Mouse (Mus musculus) lung, embryonic 14.5 days (tissue): ENCODE data around the gene F2rl2. TPM values are rescaled to one million over a fixed set of nuclear protein-coding genes. Genes with fewer than 3 reads are reported as not detected.

Experiments used
- ATAC-seq: fragments of 200-750 bp; cut with Nextera tagmentation; 2 replicates; pipeline ENCODE4 v1.8.0; 2017; ENCODE audit warnings: mild to moderate bottlenecking, moderate TSS enrichment, moderate library complexity; ENCODE audit not compliant: insufficient read depth
- DNase-seq: peaks from one replicate; pipeline ENCODE4 v3.0.0-alpha.2; 2015
- H3K27ac ChIP-seq: fragments of 300-500 bp; sonication (generic); 2 replicates; pipeline ENCODE4 v1.5.1; 2014; ENCODE audit warnings: low read depth, mild to moderate bottlenecking, moderate library complexity
- H3K27me3 ChIP-seq: fragments of 300-500 bp; sonication (generic); 2 replicates; pipeline ENCODE4 v1.6.1; 2014; ENCODE audit warnings: low read length, control low read depth; ENCODE audit not compliant: insufficient read depth
- H3K36me3 ChIP-seq: fragments of 300-500 bp; sonication (generic); 2 replicates; pipeline ENCODE4 v1.6.1; 2014; ENCODE audit warnings: control low read depth; ENCODE audit not compliant: insufficient read depth
- H3K4me1 ChIP-seq: fragments of 300-500 bp; sonication (generic); 2 replicates; pipeline ENCODE4 v1.6.1; 2014; ENCODE audit warnings: antibody characterized with exemption, control low read depth; ENCODE audit not compliant: insufficient read depth
- H3K4me2 ChIP-seq: fragments of 300-500 bp; sonication (generic); 2 replicates; pipeline ENCODE4 v1.6.1; 2014; ENCODE audit warnings: mild to moderate bottlenecking
- H3K4me3 ChIP-seq: fragments of 300-500 bp; sonication (generic); 2 replicates; pipeline ENCODE4 v1.5.1; 2014; ENCODE audit warnings: low read depth, low read length
- H3K9ac ChIP-seq: fragments of 300-500 bp; sonication (generic); 2 replicates; pipeline ENCODE4 v1.6.1; 2014
- H3K9me3 ChIP-seq: fragments of 300-500 bp; sonication (generic); 2 replicates; pipeline ENCODE4 v1.6.1; 2016; ENCODE audit warnings: low read depth, low read length, control low read depth
- CTCF ChIP-seq: IDR thresholded peaks from 2 replicates; pipeline ENCODE4 v1.5.1; 2016; ENCODE audit warnings: antibody characterized with exemption, low read depth
- WGBS: fragments of 180-500 bp; shearing (Covaris S2); extraction: QIAGEN DNeasy Blood & Tissue Kit; methylation state at CpG from one replicate; pipeline ENCODE4 v1.1.7; 2014; 5-methylcytosine and 5-hydroxymethylcytosine counted together
- polyA plus RNA-seq: library from polyadenylated mRNA; unstranded; fragments of >200 nt; fragmentation: Nextera tagmentation; extraction: Ambion mirVana; gene quantifications from 2 replicates; pipeline ENCODE4 v1.2.1, GENCODE M21; 2014

F2rl2 gene
- polyA plus RNA-seq, 1 experiment from 2014 or later = 1.3 TPM

DNA sequence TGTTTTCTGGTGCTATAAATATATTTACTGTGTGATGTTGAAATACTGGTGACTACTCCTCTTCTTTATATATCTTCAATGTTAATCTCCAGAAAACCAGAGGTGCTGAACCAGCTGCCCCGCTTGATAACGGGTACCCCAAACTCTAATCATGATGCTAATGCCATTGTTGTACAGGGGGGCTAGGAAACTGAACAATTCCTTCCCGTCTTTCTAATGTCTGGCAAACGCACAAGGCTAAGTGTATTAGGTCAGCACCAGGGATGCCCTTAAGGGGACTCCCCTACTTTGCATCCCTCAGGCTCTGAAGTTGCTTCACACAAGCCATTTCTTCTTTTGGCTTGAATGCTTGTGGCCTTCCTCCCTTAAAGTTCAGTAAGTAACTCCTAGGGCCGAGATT is 17.6 kb upstream of the F2rl2 start:
- Histone ChIP-seq H3K4me2 (no peak overlapping the region), H3K27ac (no peak overlapping the region), H3K4me1 (no peaks in the 10 kb centered on the region), H3K9me3 (no peaks in the 10 kb centered on the region), H3K4me3 (no peak overlapping the region), H3K27me3 (no peaks in the 10 kb centered on the region), H3K9ac (no peak overlapping the region), H3K36me3 (no peaks in the 10 kb centered on the region)
- no peak for ATAC-seq
- TF ChIP-seq CTCF = no peak
- 84% methylated on average over 5 of the region's 5 CpGs for WGBS
- no peak for DNase-seq

DNA sequence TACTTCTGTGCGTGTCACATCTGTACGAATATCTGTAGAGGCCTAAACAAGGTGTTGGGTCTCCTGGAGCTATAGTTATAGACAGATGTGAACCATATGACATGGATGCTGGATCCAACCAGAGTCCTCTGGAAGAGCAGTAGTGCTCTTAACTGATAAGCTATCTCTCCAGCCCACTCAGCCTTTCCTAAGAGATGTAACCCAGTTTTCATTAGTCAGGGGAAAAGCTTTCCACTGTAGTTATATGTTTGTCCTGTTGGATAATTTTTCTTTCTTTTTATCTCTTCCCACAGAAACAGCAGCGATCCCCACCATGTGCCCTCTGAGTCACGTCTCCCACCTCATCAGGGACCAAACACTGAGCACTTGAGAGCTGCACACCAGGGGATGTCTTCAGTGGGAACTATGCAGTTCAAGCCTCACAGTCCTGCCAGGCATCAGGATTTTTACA is 17.1 kb upstream of the F2rl2 start:
- Histone ChIP-seq H3K4me1 (no peaks in the 10 kb centered on the region), H3K36me3 (no peaks in the 10 kb centered on the region), H3K4me3 (no peak overlapping the region), H3K9ac (no peak overlapping the region), H3K9me3 (no peaks in the 10 kb centered on the region), H3K27ac (no peak overlapping the region), H3K27me3 (no peaks in the 10 kb centered on the region), H3K4me2 (no peak overlapping the region)
- 65% methylated on average over 4 of the region's 4 CpGs for WGBS
- ATAC-seq (peak; percentile 63), DNase-seq (no peak)
- no peak for TF ChIP-seq CTCF

DNA sequence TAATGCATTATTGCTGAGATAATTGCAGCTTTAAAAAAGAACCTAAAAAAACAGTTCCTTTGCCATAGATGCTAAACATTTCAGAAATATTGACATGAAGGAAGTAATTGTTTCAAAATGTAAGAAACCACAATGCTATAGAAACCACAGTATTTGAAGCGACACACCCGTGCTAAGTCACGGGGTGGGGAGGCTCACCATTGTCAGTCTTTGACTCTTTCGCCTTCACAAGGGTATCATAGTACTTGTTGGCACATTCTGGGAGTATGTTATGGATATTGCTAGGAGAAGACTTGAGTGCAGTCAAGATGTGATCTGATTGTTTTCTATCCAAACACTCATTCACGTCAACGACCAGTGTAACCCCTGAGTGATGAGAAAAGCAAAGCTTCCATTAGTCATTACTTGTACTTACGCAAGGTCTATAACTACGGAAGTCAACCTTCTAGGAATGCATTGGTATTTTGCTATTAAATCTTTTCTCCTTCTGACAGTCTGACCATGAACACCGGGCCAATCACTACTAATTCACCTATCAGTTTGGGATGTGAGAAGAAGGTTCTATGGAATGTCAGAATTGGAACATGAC is 11.9 kb upstream of the F2rl2 start:
- no peaks in the 10 kb centered on the region for H3K9me3 ChIP-seq
- no peak for DNase-seq
- no peak overlapping the region for H3K4me3 ChIP-seq
- H3K4me2 ChIP-seq = no peak overlapping the region
- no peak for TF ChIP-seq CTCF
- no peak overlapping the region for H3K27ac ChIP-seq
- ATAC-seq = no peak
- H3K36me3 ChIP-seq = no peaks in the 10 kb centered on the region
- H3K4me1 ChIP-seq = no peaks in the 10 kb centered on the region
- no peak overlapping the region for H3K9ac ChIP-seq
- no peaks in the 10 kb centered on the region for H3K27me3 ChIP-seq
- WGBS = 85% methylated on average over 9 of the region's 9 CpGs

DNA sequence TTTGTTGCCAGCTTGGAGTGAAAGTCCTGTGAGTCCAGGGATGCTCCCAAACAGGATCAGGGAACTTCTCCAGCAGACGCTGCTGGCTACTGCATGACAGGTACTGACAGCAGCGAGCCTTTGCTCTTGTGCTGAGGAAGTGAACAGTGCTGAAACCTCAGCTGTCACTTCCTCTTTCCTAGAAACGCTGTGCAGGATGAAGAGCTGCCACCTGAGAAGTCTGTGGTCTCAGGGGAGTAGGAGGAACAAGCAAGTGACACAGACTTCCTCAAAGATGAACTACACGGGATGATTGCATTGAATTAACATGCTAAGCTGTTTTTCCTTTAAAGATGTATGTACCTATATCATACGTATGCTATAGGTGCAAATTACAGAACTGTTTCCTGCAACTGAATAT is 10.9 kb upstream of the F2rl2 start:
- Histone ChIP-seq H3K36me3 (no peaks in the 10 kb centered on the region), H3K9ac (no peak overlapping the region), H3K27me3 (no peaks in the 10 kb centered on the region), H3K4me3 (no peak overlapping the region), H3K4me1 (no peaks in the 10 kb centered on the region), H3K4me2 (no peak overlapping the region), H3K9me3 (no peaks in the 10 kb centered on the region), H3K27ac (no peak overlapping the region)
- no peak for DNase-seq
- no peak for ATAC-seq
- WGBS = 60% methylated on average over 5 of the region's 5 CpGs
- no peak for TF ChIP-seq CTCF

DNA sequence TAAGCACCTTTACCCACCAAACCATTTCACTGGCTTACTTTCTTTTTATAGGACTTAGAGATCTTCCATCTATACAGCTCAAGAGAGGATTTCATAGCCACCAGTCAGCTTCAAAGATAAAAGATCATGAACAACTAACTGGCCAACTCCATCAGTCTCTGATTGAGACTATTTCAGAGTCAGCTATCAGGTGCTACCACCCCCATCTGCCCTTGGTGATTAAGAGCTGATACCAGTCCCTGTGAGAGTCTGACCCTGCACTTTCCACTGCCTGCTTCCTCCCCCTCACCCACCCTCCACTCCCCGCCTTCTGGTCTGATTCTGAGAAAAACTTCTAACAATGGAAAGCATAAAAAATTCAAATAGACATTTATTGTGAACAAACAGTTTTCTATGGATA is 8.1 kb upstream of the F2rl2 start:
- no peaks in the 10 kb centered on the region for H3K9me3 ChIP-seq
- no peak for ATAC-seq
- no peak for DNase-seq
- H3K9ac ChIP-seq = no peak overlapping the region
- H3K4me3 ChIP-seq = no peak overlapping the region
- no peak overlapping the region for H3K4me2 ChIP-seq
- no peak for TF ChIP-seq CTCF
- 88% methylated on average over 1 of the region's 1 CpGs for WGBS
- H3K36me3 ChIP-seq = no peaks in the 10 kb centered on the region
- no peaks in the 10 kb centered on the region for H3K27me3 ChIP-seq
- H3K27ac ChIP-seq = no peak overlapping the region
- no peaks in the 10 kb centered on the region for H3K4me1 ChIP-seq

DNA sequence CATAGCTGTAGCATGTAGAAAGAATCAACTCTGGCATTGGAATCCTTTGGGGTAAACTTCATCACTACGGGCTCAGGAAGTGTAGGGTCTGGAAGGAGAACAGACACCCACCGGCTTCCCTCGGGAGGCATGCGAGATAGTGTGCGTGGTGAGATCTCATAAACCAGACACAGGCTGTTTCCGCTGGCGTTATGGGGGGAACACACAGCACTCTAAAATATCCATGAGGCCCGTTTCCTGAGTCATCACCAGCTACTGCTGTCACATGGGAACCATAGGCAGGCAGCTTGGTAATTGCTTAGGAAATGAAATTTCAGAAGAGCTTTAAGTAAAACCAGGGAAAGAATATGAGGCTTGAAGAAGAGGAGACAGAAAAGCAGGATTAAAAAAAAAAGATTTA is 4.5 kb upstream of the F2rl2 start:
- Histone ChIP-seq H3K9me3 (no peaks in the 10 kb centered on the region), H3K36me3 (no peaks in the 10 kb centered on the region), H3K27me3 (no peaks in the 10 kb centered on the region), H3K9ac (no peak overlapping the region), H3K4me1 (no peaks in the 10 kb centered on the region), H3K4me3 (no peak overlapping the region), H3K4me2 (no peak overlapping the region), H3K27ac (no peak overlapping the region)
- WGBS = 78% methylated on average over 8 of the region's 8 CpGs
- TF ChIP-seq CTCF = no peak
- ATAC-seq (no peak), DNase-seq (no peak)

DNA sequence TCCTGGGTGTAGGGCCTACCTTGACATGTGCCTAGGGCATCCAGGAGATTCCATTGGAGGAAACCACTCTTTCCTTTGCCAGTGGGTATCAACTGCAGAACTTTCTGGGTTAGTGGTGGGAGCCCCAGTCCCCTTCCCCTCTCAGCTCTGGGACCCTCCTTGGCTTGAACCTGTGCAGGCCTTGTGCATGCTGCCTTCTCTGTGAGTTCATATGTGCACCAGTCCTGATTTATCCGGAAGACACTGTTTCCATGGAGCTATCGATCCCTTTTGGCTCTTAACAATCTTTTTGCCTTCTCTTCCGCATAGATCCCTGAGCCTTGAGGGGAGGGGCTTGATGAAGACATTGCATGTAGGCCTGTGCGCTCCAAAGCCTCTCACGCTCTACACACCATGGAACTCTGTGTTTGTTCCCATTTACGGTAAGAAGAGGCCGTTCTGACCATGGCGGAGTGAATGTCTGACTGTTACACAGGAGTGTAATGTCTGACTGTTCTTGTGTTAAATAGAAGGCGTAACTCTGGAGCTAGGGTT is 466 bp upstream of the F2rl2 start:
- no peak for DNase-seq
- TF ChIP-seq CTCF = no peak
- no peaks in the 10 kb centered on the region for H3K36me3 ChIP-seq

DNA sequence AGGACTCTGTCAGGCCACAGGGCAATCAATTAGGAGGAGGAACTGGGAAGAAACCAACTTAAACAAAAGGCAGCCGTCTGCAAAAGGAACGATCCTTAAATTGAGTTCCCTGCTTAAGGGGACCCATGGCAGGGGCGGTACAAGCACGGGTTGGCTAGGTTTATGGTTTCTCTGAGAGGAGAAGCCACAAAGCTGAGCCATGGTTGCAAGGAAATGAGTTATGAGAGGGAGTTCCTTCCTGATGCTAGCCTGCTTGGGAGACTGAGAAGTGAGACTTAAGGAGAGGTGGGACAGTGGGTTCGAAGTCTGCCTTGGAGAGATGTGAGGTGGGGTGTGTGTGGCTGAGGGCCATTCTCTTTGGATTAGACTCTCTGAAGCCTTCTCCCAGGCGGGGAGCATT is 1.2 kb downstream of the F2rl2 start:
- peak; percentile 15 for DNase-seq
- Histone ChIP-seq H3K36me3 (no peaks in the 10 kb centered on the region), H3K9me3 (no peaks in the 10 kb centered on the region), H3K4me1 (no peaks in the 10 kb centered on the region), H3K9ac (no peak overlapping the region), H3K4me3 (no peak overlapping the region), H3K27ac (no peak overlapping the region), H3K27me3 (no peaks in the 10 kb centered on the region), H3K4me2 (no peak overlapping the region)
- WGBS = 44% methylated on average over 6 of the region's 6 CpGs
- ATAC-seq = no peak
- no peak for TF ChIP-seq CTCF

More for the DNA sequence above, 466 bp upstream of the F2rl2 start:
- 92% methylated on average over 9 of the region's 9 CpGs for WGBS
- Histone ChIP-seq H3K9ac (no peak overlapping the region), H3K4me2 (no peak overlapping the region), H3K4me3 (no peak overlapping the region), H3K27me3 (no peaks in the 10 kb centered on the region), H3K4me1 (no peaks in the 10 kb centered on the region), H3K27ac (no peak overlapping the region; the same call in 1 of the 2 replicates), H3K9me3 (no peaks in the 10 kb centered on the region)
- no peak for ATAC-seq
